Mouse (Mus musculus) CH12.LX (cell line): ENCODE measurements around the gene Catsperz. TPM values are rescaled to one million over a fixed set of nuclear protein-coding genes. Genes with fewer than 3 reads are reported as not detected.

Experiments
- DNase-seq: peaks from one replicate; pipeline ENCODE4 v3.0.0-alpha.2; 2013; ENCODE audit errors: extremely low read depth
- H3K27ac ChIP-seq: 2 replicates; pipeline ENCODE4 v1.5.1; 2012; ENCODE audit warnings: low read depth, mild to moderate bottlenecking, control low read depth, moderate library complexity; ENCODE audit not compliant: insufficient read depth
- H3K27me3 ChIP-seq: replicated peaks from 2 replicates; pipeline ENCODE3; 2012; ENCODE audit warnings: inconsistent platforms
- H3K36me3 ChIP-seq, 2 experiments: replicated peaks in 1 of 2; 2 replicates each; pipeline versions ENCODE3 to v1.6.1; 2012; ENCODE audit warnings: inconsistent platforms in 1 of 2, low read length in 1 of 2, mild to moderate bottlenecking in 1 of 2, mixed read lengths in 1 of 2, moderate library complexity in 1 of 2; ENCODE audit not compliant: control insufficient read depth in 1 of 2, insufficient read depth in 1 of 2
- H3K4me1 ChIP-seq, 2 experiments: 2 replicates each; pipeline ENCODE4 v1.6.1; 2012; ENCODE audit warnings: inconsistent platforms in 1 of 2, moderate library complexity in 1 of 2; ENCODE audit not compliant: insufficient read depth in 2 of 2, control insufficient read depth in 1 of 2
- H3K4me2 ChIP-seq: 2 replicates; pipeline ENCODE4 v1.6.1; 2012; ENCODE audit warnings: low read depth, mild to moderate bottlenecking, control low read depth; ENCODE audit not compliant: poor library complexity, insufficient read depth, severe bottlenecking
- H3K4me3 ChIP-seq, 3 experiments: fragments of 150-350 bp in 1 of 3; sonication (generic) in 1 of 3; replicated peaks in 1 of 3; 2 replicates each; pipeline versions ENCODE3 to v1.5.1; 2011 to 2012; ENCODE audit warnings: low read depth in 2 of 3, low read length in 2 of 3, mild to moderate bottlenecking in 2 of 3, moderate library complexity in 2 of 3, control low read depth in 1 of 3, improper control_type of control experiment in 1 of 3, inconsistent platforms in 1 of 3, mixed read lengths in 1 of 3; ENCODE audit not compliant: poor library complexity in 1 of 3
- H3K79me2 ChIP-seq: replicated peaks from 2 replicates; pipeline ENCODE4 v1.6.1; 2012; ENCODE audit warnings: mild to moderate bottlenecking, moderate library complexity; ENCODE audit not compliant: control insufficient read depth, poor library complexity, insufficient read depth, severe bottlenecking; ENCODE audit errors: extremely low read depth
- H3K9ac ChIP-seq: 2 replicates; pipeline ENCODE4 v1.6.1; 2012; ENCODE audit warnings: low read depth, mild to moderate bottlenecking, control low read depth, moderate library complexity; ENCODE audit not compliant: insufficient read depth
- H3K9me3 ChIP-seq: replicated peaks from 2 replicates; pipeline ENCODE3; 2012; ENCODE audit warnings: low read length, inconsistent platforms, mixed read lengths
- CHD1 ChIP-seq: IDR thresholded peaks from 2 replicates; pipeline ENCODE4 v1.6.1; 2012; ENCODE audit warnings: low read depth, low read length, improper control_type of control experiment, inconsistent platforms
- CHD2 ChIP-seq: IDR thresholded peaks from 2 replicates; pipeline ENCODE4 v1.6.1; 2011; ENCODE audit warnings: low read length, improper control_type of control experiment
- CTCF ChIP-seq, 2 experiments: IDR thresholded peaks in 1 of 2; conservative IDR thresholded peaks in 1 of 2; 2 replicates each; pipeline ENCODE4 v1.5.1; 2011 to 2012; ENCODE audit warnings: low read depth in 2 of 2, low read length in 2 of 2, improper control_type of control experiment in 1 of 2, inconsistent platforms in 1 of 2, mild to moderate bottlenecking in 1 of 2, moderate library complexity in 1 of 2
- E2F4 ChIP-seq: IDR thresholded peaks from 2 replicates; pipeline ENCODE4 v1.6.1; 2011; ENCODE audit warnings: low read depth, low read length, improper control_type of control experiment; ENCODE audit not compliant: insufficient replicate concordance
- ELF1 ChIP-seq: IDR thresholded peaks from 2 replicates; pipeline ENCODE4 v1.6.1; 2014; ENCODE audit warnings: low read depth, mild to moderate bottlenecking, inconsistent platforms, low read length, improper control_type of control experiment
- EP300 ChIP-seq: IDR thresholded peaks from 2 replicates; pipeline ENCODE4 v1.6.1; 2011; ENCODE audit warnings: low read length, improper control_type of control experiment
- HCFC1 ChIP-seq: IDR thresholded peaks from 2 replicates; pipeline ENCODE4 v1.6.1; 2012; ENCODE audit warnings: low read depth, mild to moderate bottlenecking, inconsistent platforms, low read length, improper control_type of control experiment
- IRF4 ChIP-seq: IDR thresholded peaks from 2 replicates; pipeline ENCODE4 v1.6.1; 2014; ENCODE audit warnings: low read depth, mild to moderate bottlenecking, inconsistent platforms, low read length, improper control_type of control experiment
- MAFK ChIP-seq: IDR thresholded peaks from 2 replicates; pipeline ENCODE4 v1.6.1; 2011; ENCODE audit warnings: low read length, improper control_type of control experiment; ENCODE audit not compliant: insufficient replicate concordance
- MAZ ChIP-seq: IDR thresholded peaks from 2 replicates; pipeline ENCODE4 v1.6.1; 2012; ENCODE audit warnings: low read depth, mild to moderate bottlenecking, inconsistent platforms, low read length, improper control_type of control experiment, moderate library complexity
- MEF2A ChIP-seq: IDR thresholded peaks from 2 replicates; pipeline ENCODE4 v1.6.1; 2014; ENCODE audit warnings: low read depth, mild to moderate bottlenecking, inconsistent platforms, low read length, improper control_type of control experiment, borderline replicate concordance
- MXI1 ChIP-seq: IDR thresholded peaks from 2 replicates; pipeline ENCODE4 v1.6.1; 2011; ENCODE audit warnings: mild to moderate bottlenecking, low read depth, low read length, improper control_type of control experiment
- MYC ChIP-seq: IDR thresholded peaks from 2 replicates; pipeline ENCODE4 v1.6.1; 2011; ENCODE audit warnings: low read depth, mild to moderate bottlenecking, improper control_type of control experiment, low read length
- NELFE ChIP-seq: IDR thresholded peaks from 2 replicates; pipeline ENCODE4 v1.6.1; 2011; ENCODE audit warnings: low read depth, low read length, improper control_type of control experiment
- POLR2A ChIP-seq: IDR thresholded peaks from 2 replicates; pipeline ENCODE4 v1.6.1; 2011; ENCODE audit warnings: low read depth, mild to moderate bottlenecking, improper control_type of control experiment, low read length
- POLR2AphosphoS2 ChIP-seq: IDR thresholded peaks from 2 replicates; pipeline ENCODE4 v1.6.1; 2011; ENCODE audit warnings: low read depth, low read length, improper control_type of control experiment
- RCOR1 ChIP-seq: conservative IDR thresholded peaks from 2 replicates; pipeline ENCODE4 v1.6.1; 2012; ENCODE audit warnings: low read depth, mild to moderate bottlenecking, inconsistent platforms, low read length, improper control_type of control experiment
- SIN3A ChIP-seq: IDR thresholded peaks from 2 replicates; pipeline ENCODE4 v1.6.1; 2012; ENCODE audit warnings: low read length, improper control_type of control experiment, inconsistent platforms
- SMC3 ChIP-seq: IDR thresholded peaks from 2 replicates; pipeline ENCODE4 v1.6.1; 2011; ENCODE audit warnings: low read depth, low read length, improper control_type of control experiment
- TBP ChIP-seq: conservative IDR thresholded peaks from 2 replicates; pipeline ENCODE4 v1.6.1; 2011; ENCODE audit warnings: low read depth, low read length, improper control_type of control experiment
- ZC3H11A ChIP-seq: IDR thresholded peaks from 2 replicates; pipeline ENCODE4 v1.6.1; 2012; ENCODE audit warnings: low read depth, mild to moderate bottlenecking, inconsistent platforms, low read length, improper control_type of control experiment
- ZKSCAN1 ChIP-seq: IDR thresholded peaks from 2 replicates; pipeline ENCODE4 v1.6.1; 2012; ENCODE audit warnings: low read depth, inconsistent platforms, low read length, improper control_type of control experiment, borderline replicate concordance
- ZMIZ1 ChIP-seq: IDR thresholded peaks from 2 replicates; pipeline ENCODE4 v1.6.1; 2012; ENCODE audit warnings: low read depth, mild to moderate bottlenecking, inconsistent platforms, low read length, improper control_type of control experiment
- dilution Hi-C: fragments of 300-500 bp; cut with MboI; formaldehyde crosslinking; loops from 2 replicates; pipeline ENCODE4 v1.14.3; 2020; ENCODE audit warnings: low sequenced_read_pairs; ENCODE audit not compliant: extremely low pct_unique_long_range_greater_than_20kb, extremely low pct_ligation_motif_present
- in situ Hi-C: fragments of 300-500 bp; cut with MboI; formaldehyde crosslinking; loops from 3 replicates; pipeline ENCODE4 v1.14.3; 2019; ENCODE audit warnings: low sequenced_read_pairs, low pct_ligation_motif_present, low pct_unique_long_range_greater_than_20kb, mixed read lengths
- polyA plus RNA-seq: library from polyadenylated mRNA; unstranded; fragments of >175 nt; gene quantifications from 2 replicates; pipeline ENCODE4 v1.2.1, GENCODE M21; 2012; ENCODE audit warnings: low read depth; ENCODE audit not compliant: insufficient read length
- total RNA-seq, 2 experiments: library from RNA; depleted of rRNA; stranded (reverse); fragments of 300-350 nt in 1 of 2; fragments of >200 nt in 1 of 2; gene quantifications; 2 replicates each; pipeline ENCODE4 v1.2.3; 2012 to 2014

Gene Catsperz
- total and polyA plus RNA-seq, 3 experiments = not detected

- H3K9ac ChIP-seq = peak overlapping the region; percentile 81
- peaks cover 11 to 32% of the 10 kb centered on the region in 2 experiments for H3K4me1 ChIP-seq
- TF ChIP-seq ELF1 (peak; percentile 71), MXI1 (0 out of 2 replicates have a peak, but pooled peaks have one; percentile 16), HCFC1 (0 out of 2 replicates have a peak, but pooled peaks have one; percentile 23), CTCF (conservative IDR thresholded peaks at IDR 0.05 in 1 of 2, IDR thresholded peaks at IDR 0.05 in 1 of 2; ENCODE audit: low read depth in 2 of 2, low read length in 2 of 2) (peak in 1 of 2 experiments; percentile 31; a peak in 2 of 4 replicates), ZKSCAN1 (no peak), SIN3A (peak; percentile 59; the same call in 1 of the 2 replicates), IRF4 (no peak), POLR2A (peak; percentile 46; the same call in 1 of the 2 replicates)
- H3K79me2 ChIP-seq = 0 out of 2 replicates have a peak, but pooled peaks cover 3% of the 10 kb centered on the region
- H3K4me3 ChIP-seq = peak overlapping the region; percentile 74 to 90 (median 78)
- H3K4me2 ChIP-seq = peak overlapping the region; percentile 80
- dilution Hi-C loops (no loop called here), in situ Hi-C loops (loop anchor here (5.0 kb wide), 1 partner anchor 49 kb away; no protein-coding TSS in a partner anchor)
- peaks cover 0 to 33% of the 10 kb centered on the region in 2 experiments for H3K36me3 ChIP-seq
- H3K27me3 ChIP-seq = peaks cover 3% of the 10 kb centered on the region
- no peaks in the 10 kb centered on the region for H3K9me3 ChIP-seq
- DNase-seq = peak; percentile 56
- H3K27ac ChIP-seq = peak overlapping the region; percentile 21; the same call in 1 of the 2 replicates
Observed at GRCm38 (mm10) chr19:6920741-6921636, 4.2 kb downstream of the Catsperz start.

- H3K36me3 ChIP-seq = peaks cover 0 to 42% of the 10 kb centered on the region in 2 experiments
Observed at GRCm38 (mm10) chr19:6919876-6920740, 5.1 kb downstream of the Catsperz start.

More at GRCm38 (mm10) chr19:6919876-6920740, 5.1 kb downstream of the Catsperz start:
- 0 out of 2 replicates have a peak, but pooled peaks cover 3% of the 10 kb centered on the region for H3K79me2 ChIP-seq
- peak overlapping the region; percentile 80 for H3K4me2 ChIP-seq
- H3K27me3 ChIP-seq = peaks cover 3% of the 10 kb centered on the region
- peak overlapping the region in 2 of 3 experiments; percentile 74 to 90 for H3K4me3 ChIP-seq
- no peak for DNase-seq
- in situ Hi-C loops (loop anchor here (5.0 kb wide), 1 partner anchor 48 kb away; no protein-coding TSS in a partner anchor), dilution Hi-C loops (no loop called here)
- H3K27ac ChIP-seq = no peak overlapping the region
- peaks cover 11 to 32% of the 10 kb centered on the region in 2 experiments for H3K4me1 ChIP-seq
- H3K9ac ChIP-seq = peak overlapping the region; percentile 81
- TF ChIP-seq POLR2AphosphoS2 = no peak
- TF ChIP-seq CHD1 = no peak
- TF ChIP-seq TBP = no peak
- TF ChIP-seq MEF2A = no peak
- TF ChIP-seq ZMIZ1 = no peak
- no peak for TF ChIP-seq EP300
- TF ChIP-seq ZC3H11A = no peak
- no peak for TF ChIP-seq POLR2A
- TF ChIP-seq MYC = no peak
- TF ChIP-seq CHD2 = no peak
- TF ChIP-seq RCOR1 = no peak
- no peak for TF ChIP-seq NELFE
- TF ChIP-seq ZKSCAN1 = no peak
- TF ChIP-seq MAFK = no peak
- TF ChIP-seq E2F4 = no peak
- TF ChIP-seq MAZ = no peak
- no peak for TF ChIP-seq SMC3
- TF ChIP-seq, all 38 proteins: peak for 0
- H3K9me3 ChIP-seq = no peaks in the 10 kb centered on the region
